Mouse (Mus musculus) kidney, adult 2 months (tissue): ENCODE measurements around the gene Dram1. TPM values are rescaled to one million over a fixed set of nuclear protein-coding genes. Genes with fewer than 3 reads are reported as not detected.

Experiments used
- DNase-seq: peaks from one replicate; pipeline ENCODE4 v3.0.0; 2021
- H3K27ac ChIP-seq: fragments of 200-500 bp; 2 replicates; pipeline ENCODE4 v1.5.1; 2012; ENCODE audit warnings: low read depth, low read length, control low read depth, inconsistent platforms; ENCODE audit not compliant: insufficient read depth
- H3K27me3 ChIP-seq: fragments of 200-500 bp; replicated peaks from 2 replicates; pipeline ENCODE4 v1.6.1; 2012; ENCODE audit warnings: mild to moderate bottlenecking, moderate library complexity, low read length, inconsistent platforms; ENCODE audit not compliant: control insufficient read depth, insufficient read depth
- H3K36me3 ChIP-seq: fragments of 200-500 bp; 2 replicates; pipeline ENCODE4 v1.6.1; 2012; ENCODE audit warnings: mild to moderate bottlenecking, moderate library complexity, low read length, inconsistent platforms; ENCODE audit not compliant: control insufficient read depth, insufficient read depth
- H3K4me1 ChIP-seq: fragments of 200-500 bp; 2 replicates; pipeline ENCODE4 v1.6.1; 2011; ENCODE audit warnings: low read length; ENCODE audit not compliant: control insufficient read depth, insufficient read depth
- H3K4me3 ChIP-seq: fragments of 200-500 bp; 2 replicates; pipeline ENCODE4 v1.5.1; 2011; ENCODE audit warnings: mild to moderate bottlenecking, low read depth, low read length, control low read depth; ENCODE audit not compliant: insufficient read depth
- CTCF ChIP-seq: fragments of 200-500 bp; conservative IDR thresholded peaks from 2 replicates; pipeline ENCODE4 v1.5.1; 2011; ENCODE audit warnings: low read depth, mild to moderate bottlenecking, control low read depth, low read length, moderate library complexity, mixed read lengths; ENCODE audit not compliant: insufficient read depth, insufficient read length
- POLR2A ChIP-seq: fragments of 200-500 bp; IDR thresholded peaks from one replicate; pipeline ENCODE4 v1.6.1; 2011; ENCODE audit warnings: low read depth, low read length, control low read depth
- WGBS: fragments of 180-500 bp; shearing (Covaris S2); methylation state at CpG from one replicate; pipeline ENCODE4 v1.1.7; 2018; 5-methylcytosine and 5-hydroxymethylcytosine counted together
- polyA plus RNA-seq: library from polyadenylated mRNA; depleted of rRNA; stranded (reverse); fragments of >200 nt; gene quantifications from 2 replicates; pipeline ENCODE4 v1.2.3, GENCODE M21; 2012

The Dram1 gene
- polyA plus RNA-seq, 1 experiment: 16.4 TPM

GRCm38 (mm10) chr10:88309851-88310250 lies 69.0 kb downstream of the Dram1 start:
- no peak overlapping the region for H3K27ac ChIP-seq
- no peaks in the 10 kb centered on the region for H3K4me1 ChIP-seq
- no peak for TF ChIP-seq POLR2A
- no peak for TF ChIP-seq CTCF
- no peaks in the 10 kb centered on the region for H3K27me3 ChIP-seq
- no peak for DNase-seq
- 74% methylated on average over 10 of the region's 10 CpGs for whole genome bisulfite sequencing
- no peak overlapping the region for H3K4me3 ChIP-seq
- H3K36me3 ChIP-seq: no peaks in the 10 kb centered on the region

DNA sequence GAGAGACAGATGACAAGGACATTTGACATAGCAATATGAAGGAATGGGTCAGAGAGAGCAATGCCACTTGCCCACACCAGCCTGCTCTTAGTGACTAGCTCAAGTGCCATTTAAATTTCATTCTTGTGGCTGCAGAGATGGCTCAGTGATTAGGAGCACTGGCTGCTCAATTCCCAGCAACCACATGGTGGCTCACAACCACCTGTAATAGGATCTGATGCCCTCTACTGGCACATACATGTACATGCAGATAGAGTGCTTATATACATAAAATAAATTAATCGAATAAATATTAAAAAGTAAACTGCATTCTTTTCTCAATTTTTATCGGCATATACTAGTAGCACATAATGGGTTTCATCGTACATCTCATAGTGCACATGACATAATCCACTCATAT lies 72.6 kb downstream of the Dram1 start:
- no peak overlapping the region for H3K27ac ChIP-seq
- WGBS: 97% methylated on average over 3 of the region's 3 CpGs
- no peak for DNase-seq
- H3K27me3 ChIP-seq: no peaks in the 10 kb centered on the region
- no peaks in the 10 kb centered on the region for H3K36me3 ChIP-seq
- H3K4me3 ChIP-seq: no peak overlapping the region
- no peaks in the 10 kb centered on the region for H3K4me1 ChIP-seq
- TF ChIP-seq CTCF: peak; percentile 25; the same call in 1 of the 2 replicates
- no peak for TF ChIP-seq POLR2A

DNA sequence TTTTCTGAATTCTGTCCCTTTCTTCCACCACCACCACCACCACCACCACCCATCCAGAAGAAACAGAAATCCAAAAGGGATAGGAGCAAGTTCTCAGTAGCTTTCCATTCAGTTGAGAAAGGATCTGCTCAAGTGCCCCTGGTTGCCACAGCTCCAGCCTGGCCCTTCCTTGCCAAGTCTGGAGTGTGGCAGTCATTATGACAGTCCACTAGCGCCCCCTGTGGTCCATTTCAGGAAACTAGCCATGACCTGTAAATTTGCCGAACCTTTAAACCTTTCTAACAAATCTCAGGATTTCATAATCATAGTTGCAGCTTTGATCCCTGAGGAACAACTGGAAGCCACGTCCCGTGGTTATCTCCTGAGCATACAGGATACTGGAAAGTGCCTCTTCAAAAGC lies 74.6 kb downstream of the Dram1 start:
- no peak overlapping the region for H3K27ac ChIP-seq
- TF ChIP-seq CTCF (peak; percentile 81), POLR2A (no peak)
- 5% methylated on average over 4 of the region's 4 CpGs for WGBS
- H3K4me3 ChIP-seq: no peak overlapping the region
- H3K4me1 ChIP-seq: no peaks in the 10 kb centered on the region
- H3K36me3 ChIP-seq: no peaks in the 10 kb centered on the region
- peak; percentile 82 for DNase-seq
- no peaks in the 10 kb centered on the region for H3K27me3 ChIP-seq

DNA sequence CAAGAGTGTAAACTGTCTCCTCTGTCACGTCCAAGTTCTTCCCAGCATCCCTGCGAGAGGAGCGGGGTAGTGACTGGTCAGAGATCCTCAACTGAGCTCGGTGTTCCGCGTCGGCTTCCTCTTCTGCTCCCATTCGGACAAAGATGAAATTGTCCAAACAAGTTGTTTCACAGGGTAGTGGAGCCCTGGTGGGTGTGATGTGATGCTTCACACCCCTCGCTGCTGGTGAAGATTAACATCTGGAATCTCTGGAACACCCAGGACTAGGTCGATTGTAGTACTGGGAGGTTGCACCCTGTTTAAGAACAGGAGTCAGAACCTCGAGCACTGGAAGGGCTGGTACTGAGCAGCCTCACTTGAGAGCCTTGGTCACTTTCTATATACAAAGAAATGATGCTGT lies 75.8 kb downstream of the Dram1 start:
- no peak for DNase-seq
- 63% methylated on average over 11 of the region's 11 CpGs for WGBS
- Histone ChIP-seq H3K4me1 (no peaks in the 10 kb centered on the region), H3K27ac (no peak overlapping the region), H3K36me3 (no peaks in the 10 kb centered on the region), H3K4me3 (no peak overlapping the region), H3K27me3 (no peaks in the 10 kb centered on the region)
- TF ChIP-seq CTCF (no peak), POLR2A (no peak)

- no peak for TF ChIP-seq POLR2A
- no peak for TF ChIP-seq CTCF
- WGBS: 83% methylated on average over 6 of the region's 6 CpGs
These were observed 76.9 kb downstream of the Dram1 start for GRCm38 (mm10) chr10:88301802-88302470.

GRCm38 (mm10) chr10:88296991-88297390 lies 81.9 kb downstream of the Dram1 start:
- 52% methylated on average over 10 of the region's 10 CpGs for WGBS
- no peaks in the 10 kb centered on the region for H3K4me1 ChIP-seq
- no peaks in the 10 kb centered on the region for H3K36me3 ChIP-seq
- no peak for TF ChIP-seq POLR2A
- TF ChIP-seq CTCF: no peak
- no peaks in the 10 kb centered on the region for H3K27me3 ChIP-seq
- no peak for DNase-seq
- no peak overlapping the region for H3K27ac ChIP-seq
- no peak overlapping the region for H3K4me3 ChIP-seq

More at GRCm38 (mm10) chr10:88301802-88302470, 76.9 kb downstream of the Dram1 start:
- Histone ChIP-seq H3K36me3 (no peaks in the 10 kb centered on the region), H3K27me3 (no peaks in the 10 kb centered on the region), H3K27ac (no peak overlapping the region), H3K4me1 (no peaks in the 10 kb centered on the region), H3K4me3 (no peak overlapping the region)
- no peak for DNase-seq

DNA sequence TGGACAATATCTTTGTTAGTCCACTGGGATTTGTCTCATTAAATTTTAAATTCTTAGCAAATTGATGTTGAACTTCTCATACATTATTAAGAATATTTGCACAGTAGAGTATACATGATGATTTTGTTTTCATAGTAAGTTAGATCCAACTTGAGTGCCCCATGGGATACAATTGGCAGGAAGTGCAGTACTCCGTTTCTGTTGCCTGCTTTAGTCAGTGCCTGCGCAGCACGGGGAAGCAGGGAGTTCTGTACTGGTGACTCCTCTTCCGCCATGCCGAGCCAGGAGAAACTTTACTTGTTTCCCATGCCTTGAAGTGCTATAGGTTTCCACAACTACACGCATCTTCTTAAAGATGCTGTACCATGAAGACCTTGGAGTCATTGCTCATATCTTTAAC lies 83.8 kb downstream of the Dram1 start:
- no peak overlapping the region for H3K27ac ChIP-seq
- TF ChIP-seq CTCF (no peak), POLR2A (no peak)
- no peaks in the 10 kb centered on the region for H3K27me3 ChIP-seq
- no peaks in the 10 kb centered on the region for H3K36me3 ChIP-seq
- H3K4me3 ChIP-seq: no peak overlapping the region
- 83% methylated on average over 6 of the region's 6 CpGs for WGBS
- no peak for DNase-seq
- no peaks in the 10 kb centered on the region for H3K4me1 ChIP-seq
